Mouse (Mus musculus) C2C12 (cell line): Measurements from ENCODE around the gene Cse1l. TPM values are rescaled to one million over a fixed set of nuclear protein-coding genes. Genes with fewer than 3 reads are reported as not detected.

Source experiments
- H3K27me3 ChIP-seq: one replicate; pipeline ENCODE4 v1.6.1; 2011; ENCODE audit not compliant: control insufficient read depth, insufficient read depth, insufficient read length
- H3K36me3 ChIP-seq: one replicate; pipeline ENCODE4 v1.6.1; 2011; ENCODE audit not compliant: control insufficient read depth, insufficient read depth
- H3K4me3 ChIP-seq: one replicate; pipeline ENCODE4 v1.5.1; 2011; ENCODE audit warnings: mild to moderate bottlenecking, control low read depth; ENCODE audit not compliant: poor library complexity, insufficient read depth, severe bottlenecking
- H3K79me2 ChIP-seq: one replicate; pipeline ENCODE4 v1.6.1; 2011; ENCODE audit not compliant: control insufficient read depth, insufficient read depth
- H3K79me3 ChIP-seq: one replicate; pipeline ENCODE4 v1.6.1; 2011; ENCODE audit warnings: low read depth, control low read depth
- H3ac ChIP-seq: one replicate; pipeline ENCODE3; 2011; ENCODE audit warnings: low read depth; ENCODE audit not compliant: control insufficient read depth, insufficient read length
- CEBPB ChIP-seq: IDR thresholded peaks from one replicate; pipeline ENCODE4 v1.6.1; 2011; ENCODE audit warnings: low read depth, mild to moderate bottlenecking, control low read depth, moderate library complexity
- CTCF ChIP-seq: IDR thresholded peaks from one replicate; pipeline ENCODE4 v1.5.1; 2011; ENCODE audit not compliant: control insufficient read depth, insufficient read depth, insufficient read length
- FOSL1 ChIP-seq: IDR thresholded peaks from one replicate; pipeline ENCODE4 v1.8.0; 2011; ENCODE audit warnings: mild to moderate bottlenecking, low read length; ENCODE audit not compliant: poor library complexity, insufficient read depth, severe bottlenecking
- MAX ChIP-seq: IDR thresholded peaks from one replicate; pipeline ENCODE4 v1.6.1; 2011; ENCODE audit warnings: mild to moderate bottlenecking, control low read depth
- MYOD1 ChIP-seq: IDR thresholded peaks from one replicate; pipeline ENCODE4 v1.6.1; 2011; ENCODE audit warnings: low read depth; ENCODE audit not compliant: control insufficient read depth, insufficient read length
- MYOG ChIP-seq: IDR thresholded peaks from one replicate; pipeline ENCODE4 v1.6.1; 2011; ENCODE audit not compliant: control insufficient read depth, insufficient read length; ENCODE audit errors: extremely low read depth
- USF1 ChIP-seq: IDR thresholded peaks from one replicate; pipeline ENCODE4 v1.6.1; 2011; ENCODE audit warnings: low read depth, mild to moderate bottlenecking, control low read depth, moderate library complexity
- polyA plus RNA-seq: library from polyadenylated mRNA; unstranded; fragments of >200 nt; fragmentation: generic; extraction: Trizol; gene quantifications from one replicate; pipeline ENCODE4 v1.2.1, GENCODE M21; 2012; ENCODE audit warnings: missing spikeins

Cse1l gene
- polyA plus RNA-seq, 1 experiment, result 41.5 TPM

DNA sequence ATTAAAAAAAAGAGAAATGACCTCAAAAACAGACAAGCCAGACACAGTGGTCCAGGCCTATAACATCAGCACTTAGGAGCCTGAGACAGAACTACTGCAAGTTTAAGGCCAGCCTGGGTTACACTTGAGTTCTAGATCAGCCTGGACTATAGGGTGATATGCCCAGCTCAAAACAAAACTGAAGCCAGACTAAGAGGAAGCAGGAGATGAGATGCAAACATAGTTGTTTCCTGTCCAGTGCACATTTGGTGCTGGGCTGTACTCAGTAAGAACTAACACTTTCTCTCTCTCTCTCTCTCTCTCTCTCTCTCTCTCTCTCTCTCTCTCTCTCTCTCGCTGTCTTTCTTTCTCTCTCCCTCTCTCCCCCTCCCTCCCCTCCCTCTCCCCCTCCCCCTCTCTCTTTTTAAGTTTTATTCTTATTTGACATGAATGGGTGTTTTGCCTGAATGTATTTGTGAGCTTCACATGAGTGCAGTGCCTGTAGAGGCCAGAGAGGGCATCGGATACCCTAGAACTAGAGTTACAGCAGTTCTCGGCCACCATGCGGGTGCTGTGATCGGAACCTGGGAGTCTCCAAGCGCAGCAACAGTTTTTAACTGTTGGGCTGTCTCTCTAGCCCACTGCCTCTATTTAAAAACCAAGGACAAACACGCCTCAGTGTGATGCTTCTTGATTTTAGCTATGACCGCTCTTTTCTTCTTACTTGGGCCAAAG is 4.9 kb upstream of the Cse1l start:
- H3K79me3 ChIP-seq, result no peaks in the 10 kb centered on the region
- H3K79me2 ChIP-seq, result peaks cover 2% of the 10 kb centered on the region
- H3K27me3 ChIP-seq, result no peaks in the 10 kb centered on the region
- TF ChIP-seq MAX (no peak), CEBPB (no peak), CTCF (no peak), USF1 (no peak), MYOG (no peak), MYOD1 (no peak), FOSL1 (no peak)
- no peak overlapping the region for H3ac ChIP-seq
- peaks cover under 1% of the 10 kb centered on the region for H3K36me3 ChIP-seq
- no peak overlapping the region for H3K4me3 ChIP-seq

DNA sequence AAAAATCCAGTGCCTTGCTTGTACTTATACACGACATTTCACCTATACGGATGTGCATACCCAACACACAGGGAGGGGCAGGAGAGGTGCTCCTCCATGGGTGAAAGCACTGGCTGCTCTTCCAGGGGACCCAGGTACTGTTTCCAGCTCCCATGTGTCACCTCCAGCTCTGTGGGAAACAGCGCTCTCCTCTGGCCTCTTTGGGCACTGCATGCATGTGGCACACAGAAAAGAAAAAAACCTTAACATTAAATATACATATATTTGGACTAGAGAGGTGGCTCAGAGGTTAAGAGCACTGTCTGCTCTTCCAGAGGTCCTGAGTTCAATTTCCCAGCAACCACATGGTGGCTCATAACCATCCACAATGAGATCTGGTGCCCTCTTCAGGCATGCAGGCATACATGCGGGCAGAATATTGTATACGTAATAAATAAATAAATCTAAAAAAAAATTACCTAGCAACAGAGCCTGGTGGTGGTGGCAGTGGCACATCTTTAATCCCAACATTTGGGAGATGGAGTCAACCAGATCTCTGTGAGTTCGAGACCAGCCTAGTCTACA is 2.0 kb upstream of the Cse1l start:
- Histone ChIP-seq H3K4me3 (no peak overlapping the region), H3ac (no peak overlapping the region), H3K79me2 (peaks cover 31% of the 10 kb centered on the region), H3K36me3 (peaks cover 13% of the 10 kb centered on the region), H3K27me3 (no peaks in the 10 kb centered on the region), H3K79me3 (peaks cover 24% of the 10 kb centered on the region)
- TF ChIP-seq MAX, result no peak
- TF ChIP-seq USF1, result no peak
- TF ChIP-seq CEBPB, result no peak
- TF ChIP-seq MYOD1, result no peak
- TF ChIP-seq MYOG, result no peak
- no peak for TF ChIP-seq CTCF
- no peak for TF ChIP-seq FOSL1

DNA sequence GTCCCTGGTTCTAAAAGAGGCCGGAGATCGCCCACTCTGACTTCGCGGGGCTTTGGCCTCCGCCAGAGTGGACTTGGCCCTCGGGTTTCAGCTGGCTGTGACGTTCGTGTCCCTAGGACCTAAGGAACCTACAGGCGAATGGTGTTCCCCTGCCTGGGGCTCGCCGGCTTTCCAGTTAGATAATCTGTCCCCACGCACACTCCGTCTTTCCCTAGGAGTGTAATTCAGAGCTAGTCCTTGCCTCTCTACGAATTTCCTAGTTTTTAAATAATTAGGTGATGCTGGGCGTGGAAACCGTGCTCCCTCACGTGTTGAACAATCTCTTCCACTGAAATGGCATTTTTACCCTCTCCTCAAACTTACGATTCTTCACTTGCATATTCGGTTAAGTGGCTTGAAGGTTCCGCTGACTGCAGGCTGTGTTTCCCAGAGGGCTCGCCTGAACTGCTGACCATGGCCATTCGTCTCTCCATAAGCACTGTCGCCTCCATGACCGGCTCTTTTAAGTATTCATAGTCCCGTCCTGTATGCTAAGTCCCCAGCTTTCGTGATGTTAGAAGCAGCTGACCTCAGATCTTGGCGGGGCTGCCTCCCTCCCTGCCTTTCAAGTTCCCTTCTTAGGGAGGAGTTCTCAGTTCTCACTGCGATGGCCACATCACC is 813 bp downstream of the Cse1l start:
- Histone ChIP-seq H3K79me3 (peaks cover 52% of the 10 kb centered on the region), H3K27me3 (no peaks in the 10 kb centered on the region), H3K79me2 (peaks cover 59% of the 10 kb centered on the region), H3ac (peak overlapping the region; percentile 95), H3K36me3 (peaks cover 20% of the 10 kb centered on the region), H3K4me3 (peak overlapping the region; percentile 69)
- TF ChIP-seq CEBPB (no peak), MYOD1 (no peak), CTCF (no peak), FOSL1 (no peak), USF1 (no peak), MAX (no peak), MYOG (no peak)

DNA sequence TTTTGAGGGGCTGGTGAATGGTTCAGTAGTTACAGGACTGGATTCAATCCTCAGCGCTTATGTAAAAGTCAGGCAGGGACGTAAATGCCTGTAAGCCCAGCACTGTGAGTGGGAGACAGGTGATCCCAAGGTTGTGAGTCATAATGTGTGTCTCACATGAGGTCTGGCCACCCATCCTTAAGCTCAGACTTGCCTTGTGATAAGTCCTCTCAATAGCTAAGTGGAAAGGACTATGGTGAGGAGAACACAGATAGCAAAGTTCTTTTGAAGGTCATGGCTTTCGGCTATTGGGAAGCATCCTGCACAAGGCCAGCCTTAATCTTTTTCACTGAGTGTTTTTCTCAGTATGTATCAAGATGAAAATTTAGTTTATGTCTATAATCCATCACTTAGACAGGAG is 3.9 kb downstream of the Cse1l start:
- no peaks in the 10 kb centered on the region for H3K27me3 ChIP-seq
- no peak for TF ChIP-seq MAX
- TF ChIP-seq MYOD1, result peak; percentile 14

DNA sequence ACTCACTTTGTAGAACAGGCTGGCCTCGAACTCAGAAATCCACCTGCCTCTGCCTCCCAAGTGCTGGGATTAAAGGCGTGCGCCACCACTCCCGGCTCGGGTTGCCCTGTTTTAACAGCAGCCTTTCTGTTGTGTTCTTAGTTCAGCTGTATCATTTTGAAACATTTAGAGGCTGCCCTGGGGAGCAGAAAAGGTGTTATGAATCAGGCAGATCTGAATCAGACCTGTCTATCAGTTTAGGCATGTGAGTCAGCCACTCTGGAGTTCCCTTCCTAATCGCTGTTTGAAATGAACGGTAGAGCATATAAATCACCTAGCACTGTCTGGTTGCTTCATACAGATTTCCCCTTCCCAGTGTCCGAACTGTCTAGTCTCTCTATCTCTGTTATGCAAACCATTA is 4.7 kb downstream of the Cse1l start:
- Histone ChIP-seq H3ac (no peak overlapping the region), H3K27me3 (no peaks in the 10 kb centered on the region), H3K79me2 (peaks cover 98% of the 10 kb centered on the region), H3K36me3 (peaks cover 34% of the 10 kb centered on the region), H3K4me3 (no peak overlapping the region), H3K79me3 (peaks cover 90% of the 10 kb centered on the region)
- TF ChIP-seq FOSL1 (no peak), MYOG (no peak), USF1 (no peak), MAX (no peak), CEBPB (no peak), MYOD1 (no peak), CTCF (no peak)

More for the DNA sequence above, 3.9 kb downstream of the Cse1l start:
- no peak overlapping the region for H3K4me3 ChIP-seq
- no peak overlapping the region for H3ac ChIP-seq
- peaks cover 82% of the 10 kb centered on the region for H3K79me3 ChIP-seq
- peaks cover 26% of the 10 kb centered on the region for H3K36me3 ChIP-seq
- peaks cover 90% of the 10 kb centered on the region for H3K79me2 ChIP-seq
